Mouse (Mus musculus): ENCODE results near the gene Fam19a3.

DNA sequence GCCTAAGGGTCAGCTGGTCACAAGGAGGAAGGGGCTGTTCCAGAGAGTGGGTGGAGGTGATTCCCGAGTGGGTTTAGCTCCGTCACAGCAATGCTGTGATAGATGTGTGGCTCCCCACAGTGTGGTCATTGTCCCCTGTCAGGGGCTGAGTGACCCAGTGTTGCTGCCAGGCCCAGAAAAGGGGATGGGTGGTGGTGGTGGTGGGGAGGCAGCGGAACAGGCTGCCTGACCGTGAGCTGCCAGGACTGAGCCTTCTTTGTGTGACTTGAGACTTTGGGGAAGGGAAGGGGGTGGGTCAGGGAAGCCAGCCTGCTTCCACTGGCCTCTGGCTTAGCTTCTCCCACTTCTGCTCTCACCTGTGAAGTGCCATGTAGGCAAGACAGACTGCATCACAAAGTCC is 9.4 kb upstream of the Fam19a3 start:
- TF ChIP-seq CTCF (IDR thresholded peaks at IDR 0.05; ENCODE audit: control insufficient read depth, insufficient read depth, insufficient replicate concordance, low read depth, low read length): no peak
- no peak for TF ChIP-seq POLR2A (IDR thresholded peaks at IDR 0.05; ENCODE audit: control insufficient read depth, low read depth, low read length)

Measured in testis, adult 2 months (tissue).